Mouse (Mus musculus) liver, embryonic 14.5 days (tissue): ENCODE data around the gene Zfp652. TPM values are rescaled to one million over a fixed set of nuclear protein-coding genes. Genes with fewer than 3 reads are reported as not detected.

Experiments used
- ATAC-seq: fragments of 200-750 bp; cut with Nextera tagmentation; 2 replicates; pipeline ENCODE4 v1.8.0; 2017; ENCODE audit warnings: moderate number of reproducible peaks, mild to moderate bottlenecking, moderate library complexity; ENCODE audit not compliant: insufficient read depth
- DNase-seq, 3 experiments: peaks; one replicate each; pipeline ENCODE4 v3.0.0-alpha.2; 2012 to 2013; ENCODE audit warnings: low read depth in 3 of 3, low spot score in 3 of 3
- H3K27ac ChIP-seq: fragments of 300-500 bp; sonication (generic); 2 replicates; pipeline ENCODE4 v1.5.1; 2014; ENCODE audit warnings: moderate library complexity, mild to moderate bottlenecking, control low read depth, inconsistent platforms
- H3K27me3 ChIP-seq: fragments of 300-500 bp; sonication (generic); 2 replicates; pipeline ENCODE4 v1.6.1; 2014; ENCODE audit warnings: mild to moderate bottlenecking, low read length, moderate library complexity; ENCODE audit not compliant: control insufficient read depth, insufficient read depth
- H3K36me3 ChIP-seq: fragments of 300-500 bp; sonication (generic); replicated peaks from 2 replicates; pipeline ENCODE4 v1.6.1; 2014; ENCODE audit warnings: low read depth; ENCODE audit not compliant: control insufficient read depth, insufficient read depth
- H3K4me1 ChIP-seq, 2 experiments: fragments of 200-500 bp in 1 of 2; fragments of 300-500 bp in 1 of 2; sonication (generic) in 1 of 2; replicated peaks; 2 replicates each; pipeline ENCODE4 v1.6.1; 2012 to 2014; ENCODE audit warnings: antibody characterized with exemption in 1 of 2, inconsistent platforms in 1 of 2, low read length in 1 of 2; ENCODE audit not compliant: control insufficient read depth in 2 of 2, insufficient read depth in 2 of 2
- H3K4me2 ChIP-seq: fragments of 300-500 bp; sonication (generic); 2 replicates; pipeline ENCODE4 v1.6.1; 2014; ENCODE audit warnings: low read depth, mild to moderate bottlenecking, control low read depth, moderate library complexity
- H3K4me3 ChIP-seq, 2 experiments: fragments of 200-500 bp in 1 of 2; fragments of 300-500 bp in 1 of 2; sonication (generic) in 1 of 2; 2 replicates each; pipeline ENCODE4 v1.5.1; 2012 to 2014; ENCODE audit warnings: low read depth in 2 of 2, low read length in 2 of 2, mild to moderate bottlenecking in 2 of 2, control low read depth in 1 of 2, inconsistent platforms in 1 of 2, moderate library complexity in 1 of 2; ENCODE audit not compliant: insufficient read depth in 1 of 2
- H3K9ac ChIP-seq: fragments of 300-500 bp; sonication (generic); replicated peaks from 2 replicates; pipeline ENCODE4 v1.6.1; 2014; ENCODE audit warnings: mild to moderate bottlenecking, control low read depth, moderate library complexity
- H3K9me3 ChIP-seq: fragments of 300-500 bp; sonication (generic); 2 replicates; pipeline ENCODE4 v1.6.1; 2016; ENCODE audit warnings: low read length, mixed read lengths; ENCODE audit not compliant: control insufficient read depth
- CTCF ChIP-seq: IDR thresholded peaks from 2 replicates; pipeline ENCODE4 v1.5.1; 2016; ENCODE audit warnings: antibody characterized with exemption, low read depth, control low read depth
- EP300 ChIP-seq: IDR thresholded peaks from 2 replicates; pipeline ENCODE4 v1.6.1; 2016; ENCODE audit warnings: antibody characterized with exemption, low read depth
- WGBS: fragments of 180-500 bp; shearing (Covaris S2); extraction: QIAGEN DNeasy Blood & Tissue Kit; methylation state at CpG from one replicate; pipeline ENCODE4 v1.1.7; 2014; ENCODE audit not compliant: insufficient replicate concordance; 5-methylcytosine and 5-hydroxymethylcytosine counted together
- polyA plus RNA-seq, 2 experiments: library from polyadenylated mRNA; depleted of rRNA in 1 of 2; stranded (reverse) in 1 of 2; unstranded in 1 of 2; fragments of >200 nt; fragmentation: Nextera tagmentation in 1 of 2; extraction: Ambion mirVana in 1 of 2; gene quantifications; 2 replicates each; pipeline versions ENCODE4 v1.2.1 to v1.2.3; 2012 to 2014

Gene Zfp652
- polyA plus RNA-seq, 2 experiments = 3.7 to 5.4 TPM

- no peak for ATAC-seq
- no peak overlapping the region for H3K4me3 ChIP-seq
- TF ChIP-seq CTCF = no peak
- no peak overlapping the region for H3K27ac ChIP-seq
- H3K4me2 ChIP-seq = no peak overlapping the region
- H3K27me3 ChIP-seq = no peaks in the 10 kb centered on the region
- DNase-seq = no peak
- 83% methylated on average over 5 of the region's 5 CpGs for WGBS
- H3K36me3 ChIP-seq = peaks cover 1% of the 10 kb centered on the region
- H3K4me1 ChIP-seq = no peaks in the 10 kb centered on the region
- no peak overlapping the region for H3K9ac ChIP-seq
- no peaks in the 10 kb centered on the region for H3K9me3 ChIP-seq
Measured at GRCm38 (mm10) chr11:95760521-95760920, 48.0 kb downstream of the Zfp652 start.

- DNase-seq = no peak
- H3K4me3 ChIP-seq = no peak overlapping the region
- no peak overlapping the region for H3K9ac ChIP-seq
- H3K9me3 ChIP-seq = no peaks in the 10 kb centered on the region
- TF ChIP-seq EP300 (no peak), CTCF (no peak)
- no peak overlapping the region for H3K4me2 ChIP-seq
- H3K27ac ChIP-seq = no peak overlapping the region
- H3K36me3 ChIP-seq = no peaks in the 10 kb centered on the region; the same call in 1 of the 2 replicates
- no peak for ATAC-seq
- WGBS = 81% methylated on average over 4 of the region's 4 CpGs
- no peaks in the 10 kb centered on the region for H3K4me1 ChIP-seq
- no peaks in the 10 kb centered on the region for H3K27me3 ChIP-seq
Measured at GRCm38 (mm10) chr11:95762996-95763395, 50.5 kb downstream of the Zfp652 start.

DNA sequence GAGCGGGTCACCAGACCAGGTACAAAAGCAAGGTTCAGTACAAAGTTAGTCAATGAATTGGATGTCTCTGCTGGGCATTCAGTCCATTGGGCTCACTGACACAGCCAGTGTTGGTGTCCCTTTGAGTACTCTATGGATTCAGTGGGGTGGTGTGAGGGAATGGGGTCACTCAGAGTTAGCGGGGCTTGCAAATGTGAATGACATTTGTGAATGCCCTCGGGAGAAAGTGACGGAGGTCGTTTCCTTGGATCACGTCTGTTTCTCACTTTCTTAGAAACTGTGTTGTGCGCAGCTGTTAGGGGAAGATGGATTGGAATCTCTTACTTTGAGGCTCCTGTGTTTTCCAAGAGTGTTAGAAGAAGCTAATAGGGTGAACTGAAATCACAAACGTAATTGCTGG is 52.3 kb downstream of the Zfp652 start:
- no peaks in the 10 kb centered on the region for H3K9me3 ChIP-seq
- H3K27me3 ChIP-seq = no peaks in the 10 kb centered on the region
- no peak overlapping the region for H3K9ac ChIP-seq
- no peak for TF ChIP-seq CTCF
- no peak for TF ChIP-seq EP300
- H3K27ac ChIP-seq = no peak overlapping the region
- H3K4me2 ChIP-seq = no peak overlapping the region
- 84% methylated on average over 8 of the region's 8 CpGs for WGBS
- H3K4me1 ChIP-seq = no peaks in the 10 kb centered on the region
- DNase-seq = no peak
- no peak overlapping the region for H3K4me3 ChIP-seq
- no peak for ATAC-seq
- H3K36me3 ChIP-seq = peaks cover 2% of the 10 kb centered on the region; the same call in 1 of the 2 replicates

GRCm38 (mm10) chr11:95765334-95765733 is 52.9 kb downstream of the Zfp652 start:
- H3K9me3 ChIP-seq = no peaks in the 10 kb centered on the region
- no peaks in the 10 kb centered on the region for H3K27me3 ChIP-seq
- no peak for ATAC-seq
- DNase-seq = no peak
- H3K27ac ChIP-seq = no peak overlapping the region
- H3K9ac ChIP-seq = no peak overlapping the region
- H3K4me2 ChIP-seq = no peak overlapping the region
- TF ChIP-seq CTCF (no peak), EP300 (no peak)
- peaks cover 2% of the 10 kb centered on the region; the same call in 1 of the 2 replicates for H3K36me3 ChIP-seq
- no peak overlapping the region for H3K4me3 ChIP-seq
- no peaks in the 10 kb centered on the region for H3K4me1 ChIP-seq
- 68% methylated on average over 10 of the region's 10 CpGs for WGBS

GRCm38 (mm10) chr11:95768244-95768643 is 55.8 kb downstream of the Zfp652 start:
- 0 out of 4 replicates have a peak, but pooled peaks cover 0 to 4% of the 10 kb centered on the region in 2 experiments for H3K4me1 ChIP-seq
- no peak overlapping the region for H3K4me2 ChIP-seq
- no peak overlapping the region for H3K4me3 ChIP-seq
- H3K9ac ChIP-seq = no peak overlapping the region
- TF ChIP-seq CTCF = no peak
- H3K27me3 ChIP-seq = no peaks in the 10 kb centered on the region
- DNase-seq = no peak
- 78% methylated on average over 6 of the region's 6 CpGs for WGBS
- no peak for ATAC-seq
- H3K27ac ChIP-seq = no peak overlapping the region
- peaks cover 2% of the 10 kb centered on the region; the same call in 1 of the 2 replicates for H3K36me3 ChIP-seq
- H3K9me3 ChIP-seq = no peaks in the 10 kb centered on the region
